Mouse (Mus musculus) embryonic fibroblast, embryonic 13.5 days (primary cell): ENCODE measurements at regions not wholly inside any gene's neighbourhood (a gene's known extent, or its start where the extent isn't known, plus 50 kb on each side); places are given as distances from the start of the nearest gene placed in this dataset.

Experiments
- CTCF ChIP-seq: IDR thresholded peaks from 2 replicates; pipeline ENCODE4 v1.5.1; 2011; ENCODE audit warnings: mild to moderate bottlenecking, control low read depth, low read length, moderate library complexity, borderline replicate concordance; ENCODE audit not compliant: insufficient read depth
- POLR2A ChIP-seq: IDR thresholded peaks from 2 replicates; pipeline ENCODE4 v1.6.1; 2011; ENCODE audit warnings: low read depth, mild to moderate bottlenecking, control low read depth, low read length, moderate library complexity

- no peak for TF ChIP-seq CTCF
- no peak for TF ChIP-seq POLR2A
These were observed 141.0 kb downstream of the Gm45692 start for GRCm38 (mm10) chr8:26260294-26260693.
